Mouse (Mus musculus): ENCODE results near the gene Serac1. TPM values are rescaled to one million over a fixed set of nuclear protein-coding genes. Genes with fewer than 3 reads are reported as not detected.

The Serac1 gene
- total RNA-seq, 1 experiment: 8.9 TPM

DNA sequence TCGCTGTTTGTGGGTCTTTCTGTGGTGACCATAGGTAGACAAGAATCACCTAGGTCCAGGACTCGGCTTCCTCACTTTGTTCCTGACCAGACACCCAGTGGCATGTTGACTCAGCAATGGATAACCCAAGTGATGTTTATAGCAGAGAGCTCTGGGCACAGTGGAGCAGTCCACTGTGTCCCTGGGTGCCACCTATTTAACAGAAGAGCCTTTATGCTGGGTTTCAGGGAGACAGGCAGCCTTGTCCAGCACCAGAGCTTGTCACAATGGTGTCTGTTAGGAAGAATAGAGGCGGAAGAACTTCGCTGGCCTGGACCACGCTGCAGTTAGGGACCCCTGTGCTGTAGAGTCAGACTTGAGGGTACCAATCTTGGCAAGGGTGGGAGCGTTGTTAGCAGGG lies 77.0 kb downstream of the Serac1 start:
- DNase-seq (ENCODE audit: low read depth, low spot score): no peak
- H3K4me1 ChIP-seq (ENCODE audit: control insufficient read depth in 2 of 2, insufficient read depth in 2 of 2, low read length in 2 of 2, poor library complexity in 1 of 2): peaks cover 0 to 12% of the 10 kb centered on the region in 2 experiments; a peak in 3 of 4 replicates
- no peak for TF ChIP-seq MAFK (IDR thresholded peaks at IDR 0.05; ENCODE audit: insufficient read depth, low read depth, low read length)
- TF ChIP-seq ZC3H11A (IDR thresholded peaks at IDR 0.05; ENCODE audit: borderline replicate concordance, low read depth, low read length): no peak
- no peak for TF ChIP-seq ZNF384 (IDR thresholded peaks at IDR 0.05; ENCODE audit: low read depth, low read length)
- no peak for TF ChIP-seq CHD2 (IDR thresholded peaks at IDR 0.05; ENCODE audit: low read depth, low read length)
- TF ChIP-seq HCFC1 (IDR thresholded peaks at IDR 0.05; ENCODE audit: borderline replicate concordance, insufficient read depth, low read length): no peak
- no peak overlapping the region for H3K9ac ChIP-seq (ENCODE audit: insufficient read depth, low read depth, low read length, poor library complexity, severe bottlenecking)
- no peaks in the 10 kb centered on the region for H3K9me3 ChIP-seq (ENCODE audit: control insufficient read depth, insufficient read depth, low read depth, low read length)
- in situ Hi-C loops (cut with MboI; ENCODE audit: low sequenced_read_pairs in 2 of 2, unreplicated experiment in 2 of 2): no loop called here
- no peak overlapping the region for H3K27ac ChIP-seq (ENCODE audit: insufficient read depth, low read depth, low read length, poor library complexity, severe bottlenecking)
- H3K4me3 ChIP-seq (ENCODE audit: insufficient read depth in 1 of 2, low read depth in 1 of 2, low read length in 2 of 2, poor library complexity in 1 of 2, severe bottlenecking in 1 of 2): no peak overlapping the region
- H3K36me3 ChIP-seq (ENCODE audit: control insufficient read depth, insufficient read depth, low read length, poor library complexity, severe bottlenecking): no peaks in the 10 kb centered on the region

- Histone ChIP-seq H3K4me1 (ENCODE audit: control insufficient read depth in 2 of 2, insufficient read depth in 2 of 2, low read length in 2 of 2, poor library complexity in 1 of 2) (peaks cover 0 to 12% of the 10 kb centered on the region in 2 experiments; a peak in 3 of 4 replicates), H3K36me3 (ENCODE audit: control insufficient read depth, insufficient read depth, low read length, poor library complexity, severe bottlenecking) (no peaks in the 10 kb centered on the region), H3K9me3 (ENCODE audit: control insufficient read depth, insufficient read depth, low read depth, low read length) (no peaks in the 10 kb centered on the region), H3K4me3 (ENCODE audit: insufficient read depth in 1 of 2, low read depth in 1 of 2, low read length in 2 of 2, poor library complexity in 1 of 2, severe bottlenecking in 1 of 2) (no peak overlapping the region), H3K27ac (ENCODE audit: insufficient read depth, low read depth, low read length, poor library complexity, severe bottlenecking) (no peak overlapping the region), H3K9ac (ENCODE audit: insufficient read depth, low read depth, low read length, poor library complexity, severe bottlenecking) (no peak overlapping the region)
- no peak for DNase-seq (ENCODE audit: low read depth, low spot score)
- in situ Hi-C loops (cut with MboI; ENCODE audit: low sequenced_read_pairs in 2 of 2, unreplicated experiment in 2 of 2): no loop called here
- TF ChIP-seq MAFK (IDR thresholded peaks at IDR 0.05; ENCODE audit: insufficient read depth, low read depth, low read length): no peak
Measured at GRCm38 (mm10) chr17:6001836-6002235, 77.7 kb downstream of the Serac1 start.

GRCm38 (mm10) chr17:6001389-6001788 lies 78.2 kb downstream of the Serac1 start:
- no peak for TF ChIP-seq MAFK (IDR thresholded peaks at IDR 0.05; ENCODE audit: insufficient read depth, low read depth, low read length)
- TF ChIP-seq ZNF384 (IDR thresholded peaks at IDR 0.05; ENCODE audit: low read depth, low read length): no peak
- TF ChIP-seq CHD2 (IDR thresholded peaks at IDR 0.05; ENCODE audit: low read depth, low read length): no peak
- no peak for TF ChIP-seq HCFC1 (IDR thresholded peaks at IDR 0.05; ENCODE audit: borderline replicate concordance, insufficient read depth, low read length)
- no peak for TF ChIP-seq ZC3H11A (IDR thresholded peaks at IDR 0.05; ENCODE audit: borderline replicate concordance, low read depth, low read length)
- no peaks in the 10 kb centered on the region for H3K9me3 ChIP-seq (ENCODE audit: control insufficient read depth, insufficient read depth, low read depth, low read length)
- H3K4me1 ChIP-seq (ENCODE audit: control insufficient read depth in 2 of 2, insufficient read depth in 2 of 2, low read length in 2 of 2, poor library complexity in 1 of 2): peaks cover 0 to 10% of the 10 kb centered on the region in 2 experiments; a peak in 3 of 4 replicates
- H3K9ac ChIP-seq (ENCODE audit: insufficient read depth, low read depth, low read length, poor library complexity, severe bottlenecking): no peak overlapping the region
- no peaks in the 10 kb centered on the region; the same call in 1 of the 2 replicates for H3K36me3 ChIP-seq (ENCODE audit: control insufficient read depth, insufficient read depth, low read length, poor library complexity, severe bottlenecking)
- H3K4me3 ChIP-seq (ENCODE audit: insufficient read depth in 1 of 2, low read depth in 1 of 2, low read length in 2 of 2, poor library complexity in 1 of 2, severe bottlenecking in 1 of 2): no peak overlapping the region
- H3K27ac ChIP-seq (ENCODE audit: insufficient read depth, low read depth, low read length, poor library complexity, severe bottlenecking): no peak overlapping the region
- in situ Hi-C loops (cut with MboI; ENCODE audit: low sequenced_read_pairs in 2 of 2, unreplicated experiment in 2 of 2): no loop called here
- no peak for DNase-seq (ENCODE audit: low read depth, low spot score)

DNA sequence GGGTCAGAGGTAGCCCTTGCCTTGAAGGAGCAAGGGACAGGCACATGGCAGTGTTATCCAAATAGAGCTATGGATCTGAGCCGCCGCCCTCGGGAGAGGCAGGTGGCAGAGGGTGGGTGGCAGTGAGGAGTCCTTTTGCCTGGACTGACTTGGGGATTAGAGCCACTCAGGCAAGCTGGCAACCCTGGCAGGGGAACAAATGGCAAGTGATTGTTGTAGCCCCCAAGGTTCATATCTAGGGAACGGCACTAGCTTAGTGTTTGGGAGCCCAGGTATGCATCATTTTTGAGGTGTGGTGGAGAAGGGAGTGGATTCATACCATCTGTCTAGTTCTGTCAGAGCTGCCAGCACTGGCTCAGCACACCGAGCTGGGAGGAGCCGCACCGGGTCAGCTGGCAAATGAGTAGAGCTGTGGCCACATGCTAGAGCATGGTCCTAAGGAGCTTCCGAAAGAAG lies 78.6 kb downstream of the Serac1 start:
- Histone ChIP-seq H3K9me3 (ENCODE audit: control insufficient read depth, insufficient read depth, low read depth, low read length) (no peaks in the 10 kb centered on the region), H3K27ac (ENCODE audit: insufficient read depth, low read depth, low read length, poor library complexity, severe bottlenecking) (no peak overlapping the region), H3K9ac (ENCODE audit: insufficient read depth, low read depth, low read length, poor library complexity, severe bottlenecking) (no peak overlapping the region), H3K4me1 (ENCODE audit: control insufficient read depth in 2 of 2, insufficient read depth in 2 of 2, low read length in 2 of 2, poor library complexity in 1 of 2) (peaks cover 0 to 6% of the 10 kb centered on the region in 2 experiments; a peak in 3 of 4 replicates), H3K4me3 (ENCODE audit: insufficient read depth in 1 of 2, low read depth in 1 of 2, low read length in 2 of 2, poor library complexity in 1 of 2, severe bottlenecking in 1 of 2) (no peak overlapping the region), H3K36me3 (ENCODE audit: control insufficient read depth, insufficient read depth, low read length, poor library complexity, severe bottlenecking) (no peaks in the 10 kb centered on the region; the same call in 1 of the 2 replicates)
- no peak for DNase-seq (ENCODE audit: low read depth, low spot score)
- TF ChIP-seq HCFC1 (IDR thresholded peaks at IDR 0.05; ENCODE audit: borderline replicate concordance, insufficient read depth, low read length) (no peak), MAFK (IDR thresholded peaks at IDR 0.05; ENCODE audit: insufficient read depth, low read depth, low read length) (no peak), CHD2 (IDR thresholded peaks at IDR 0.05; ENCODE audit: low read depth, low read length) (no peak), ZC3H11A (IDR thresholded peaks at IDR 0.05; ENCODE audit: borderline replicate concordance, low read depth, low read length) (no peak), ZNF384 (IDR thresholded peaks at IDR 0.05; ENCODE audit: low read depth, low read length) (no peak)
- in situ Hi-C loops (cut with MboI; ENCODE audit: low sequenced_read_pairs in 2 of 2, unreplicated experiment in 2 of 2): no loop called here

DNA sequence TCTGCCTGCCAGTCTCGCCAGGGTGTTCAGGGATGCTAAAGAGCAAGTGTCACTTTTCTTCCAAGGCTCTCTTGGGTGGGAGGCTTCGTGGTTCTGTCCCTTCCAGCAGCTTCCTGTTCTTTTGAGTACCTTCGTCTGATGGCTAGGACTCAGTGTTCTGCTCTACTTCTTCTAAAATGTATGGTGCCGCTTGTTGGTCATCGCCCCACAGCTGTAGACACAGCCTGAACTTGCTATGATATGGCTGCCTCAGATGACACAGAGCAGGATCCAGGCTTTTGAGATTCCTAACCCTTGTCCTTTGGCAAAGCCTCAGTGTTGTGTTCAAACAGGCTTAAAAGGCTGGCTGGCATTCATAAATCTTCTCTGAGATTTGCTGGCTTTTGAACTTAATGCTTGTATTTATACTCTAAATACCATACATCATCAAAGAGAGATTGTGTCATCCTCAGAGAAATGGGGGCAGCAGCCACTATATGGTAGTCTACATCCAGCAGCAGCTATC lies 80.5 kb downstream of the Serac1 start:
- Histone ChIP-seq H3K4me3 (ENCODE audit: insufficient read depth in 1 of 2, low read depth in 1 of 2, low read length in 2 of 2, poor library complexity in 1 of 2, severe bottlenecking in 1 of 2) (no peak overlapping the region), H3K27ac (ENCODE audit: insufficient read depth, low read depth, low read length, poor library complexity, severe bottlenecking) (no peak overlapping the region), H3K9me3 (ENCODE audit: control insufficient read depth, insufficient read depth, low read depth, low read length) (no peaks in the 10 kb centered on the region), H3K4me1 (ENCODE audit: control insufficient read depth in 2 of 2, insufficient read depth in 2 of 2, low read length in 2 of 2, poor library complexity in 1 of 2) (no peaks in the 10 kb centered on the region), H3K36me3 (ENCODE audit: control insufficient read depth, insufficient read depth, low read length, poor library complexity, severe bottlenecking) (no peaks in the 10 kb centered on the region; the same call in 1 of the 2 replicates), H3K9ac (ENCODE audit: insufficient read depth, low read depth, low read length, poor library complexity, severe bottlenecking) (no peak overlapping the region)
- TF ChIP-seq HCFC1 (IDR thresholded peaks at IDR 0.05; ENCODE audit: borderline replicate concordance, insufficient read depth, low read length) (no peak), CHD2 (IDR thresholded peaks at IDR 0.05; ENCODE audit: low read depth, low read length) (no peak), MAFK (IDR thresholded peaks at IDR 0.05; ENCODE audit: insufficient read depth, low read depth, low read length) (no peak), ZNF384 (IDR thresholded peaks at IDR 0.05; ENCODE audit: low read depth, low read length) (no peak), ZC3H11A (IDR thresholded peaks at IDR 0.05; ENCODE audit: borderline replicate concordance, low read depth, low read length) (no peak)
- no peak for DNase-seq (ENCODE audit: low read depth, low spot score)
- in situ Hi-C loops (cut with MboI; ENCODE audit: low sequenced_read_pairs in 2 of 2, unreplicated experiment in 2 of 2): no loop called here
